Mouse (Mus musculus) induced T-regulatory cell, adult 2 months (primary cell): ENCODE measurements at regions not wholly inside any gene's neighbourhood (a gene's known extent, or its start where the extent isn't known, plus 50 kb on each side); places are given as distances from the start of the nearest gene placed in this dataset.

Experiments
- DNase-seq: peaks from one replicate; pipeline ENCODE4 v3.0.0-alpha.2; 2012; ENCODE audit warnings: low read depth

DNA sequence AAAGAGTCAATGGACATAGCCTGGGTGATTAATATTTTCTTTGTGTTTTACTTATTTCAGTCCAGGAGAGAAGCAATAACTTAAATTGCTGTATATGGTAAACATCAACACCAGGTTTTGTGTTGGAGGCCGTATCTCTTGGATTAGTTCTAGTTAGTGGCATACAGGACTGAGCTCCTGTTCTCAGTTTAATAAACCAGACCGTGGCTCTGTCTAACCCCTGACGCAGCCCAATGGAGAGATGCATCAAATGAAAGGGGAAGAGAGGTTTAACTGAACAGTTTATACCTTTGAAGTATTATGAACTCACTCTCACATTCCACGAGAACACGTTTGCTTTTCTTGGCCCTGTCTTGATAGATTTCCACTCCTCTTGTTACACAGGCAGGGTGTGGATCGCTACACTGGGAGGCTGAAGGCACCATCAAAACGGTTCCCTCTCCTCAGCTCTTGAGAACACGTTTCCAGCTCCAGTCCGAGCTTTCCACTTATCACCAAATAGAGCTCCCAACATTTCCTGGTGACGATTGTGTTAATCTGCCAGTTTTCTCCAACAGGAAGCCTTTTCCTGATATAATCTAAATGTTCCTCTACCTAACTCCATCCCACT, 54.0 kb upstream of the Cerkl start:
- no peak for DNase-seq

- no peak for DNase-seq
These were observed 54.5 kb upstream of the Cerkl start for GRCm38 (mm10) chr2:79511108-79511507.

DNA sequence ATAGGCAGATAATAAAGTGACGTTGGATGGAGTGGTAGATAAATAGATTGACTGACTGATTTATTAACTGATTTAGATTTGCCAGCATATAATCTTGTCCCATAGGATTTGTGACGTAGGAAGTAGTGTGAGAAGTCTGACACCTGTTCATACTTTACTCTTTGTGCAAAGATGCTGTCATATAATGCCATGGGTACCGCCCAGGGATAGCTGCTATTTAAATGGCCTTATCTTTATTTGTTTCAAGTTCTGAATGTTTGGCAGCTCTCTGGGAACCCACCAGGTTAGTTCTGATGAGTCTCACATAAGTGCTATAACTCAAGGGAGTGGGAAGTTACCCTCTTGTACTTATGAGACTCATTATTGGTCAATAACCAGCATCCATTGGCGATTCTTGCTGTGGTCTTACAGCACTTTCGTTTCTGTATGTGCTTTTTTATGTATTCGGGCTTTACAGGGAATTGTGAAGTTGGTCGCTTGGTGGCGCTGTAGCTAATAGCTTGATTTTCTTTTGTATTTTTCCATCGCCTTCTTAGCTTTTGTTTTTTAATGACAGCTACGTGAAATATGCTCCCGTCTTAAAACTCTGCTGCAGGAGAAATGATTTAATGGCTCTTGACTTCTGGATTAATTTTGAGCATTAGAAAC, 55.2 kb upstream of the Cerkl start:
- peak; percentile 72 for DNase-seq

DNA sequence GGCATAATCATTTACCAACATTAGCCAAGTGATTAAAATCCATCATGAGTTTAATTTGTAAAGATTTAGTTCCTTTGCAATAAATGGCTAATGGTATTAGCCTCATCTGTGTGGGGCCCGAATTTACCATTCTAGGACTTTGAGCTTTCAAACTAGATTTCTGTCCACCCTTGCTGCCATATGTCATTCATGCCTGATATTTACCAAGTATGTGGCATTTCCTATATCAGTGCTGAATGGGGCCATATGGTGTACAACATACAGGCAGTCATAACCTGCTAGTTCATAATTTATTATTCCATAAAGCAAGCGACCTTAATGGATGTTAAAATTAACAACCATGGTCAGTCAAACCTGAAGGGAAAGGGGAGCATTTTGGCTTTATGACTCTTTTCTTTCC, 55.8 kb upstream of the Cerkl start:
- no peak for DNase-seq

GRCm38 (mm10) chr2:79513726-79514125, 57.1 kb upstream of the Cerkl start:
- no peak for DNase-seq

GRCm38 (mm10) chr2:79518046-79518750, 61.6 kb upstream of the Cerkl start:
- DNase-seq: no peak

DNA sequence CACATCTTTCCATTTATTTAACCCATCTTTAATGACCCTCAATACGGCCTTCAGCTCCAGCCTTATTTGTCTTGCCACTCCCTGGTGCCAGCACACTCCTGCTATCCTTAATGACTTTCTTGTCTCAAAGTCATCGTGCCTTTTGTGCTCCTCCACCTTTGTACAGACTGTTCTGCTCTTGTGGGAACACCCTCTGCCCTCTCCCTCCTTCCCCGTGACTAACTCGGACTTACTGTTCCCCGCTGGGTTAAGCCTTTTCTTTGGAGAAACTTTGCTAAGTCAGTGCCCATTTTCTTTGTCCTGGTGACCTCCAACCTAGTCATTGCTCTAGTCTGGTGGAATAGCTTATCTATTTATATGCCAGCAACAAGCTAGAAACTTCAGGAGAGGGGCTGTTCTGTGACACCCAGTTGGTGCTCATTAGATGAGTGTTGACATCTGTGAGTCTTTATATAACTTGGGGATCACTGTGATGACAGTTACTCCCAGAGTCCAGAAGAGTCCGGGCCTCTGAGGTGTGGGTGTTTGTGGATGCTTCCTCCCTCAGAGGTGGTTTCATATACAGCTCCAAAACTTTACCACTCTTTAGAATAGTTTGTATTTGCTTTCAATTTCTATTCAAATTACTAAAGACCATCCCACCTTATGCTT, 63.3 kb upstream of the Cerkl start:
- no peak for DNase-seq

- no peak for DNase-seq
These were observed 66.9 kb upstream of the Cerkl start for GRCm38 (mm10) chr2:79523441-79523840.

- no peak for DNase-seq
These were observed 70.9 kb upstream of the Cerkl start for GRCm38 (mm10) chr2:79527529-79527928.

DNA sequence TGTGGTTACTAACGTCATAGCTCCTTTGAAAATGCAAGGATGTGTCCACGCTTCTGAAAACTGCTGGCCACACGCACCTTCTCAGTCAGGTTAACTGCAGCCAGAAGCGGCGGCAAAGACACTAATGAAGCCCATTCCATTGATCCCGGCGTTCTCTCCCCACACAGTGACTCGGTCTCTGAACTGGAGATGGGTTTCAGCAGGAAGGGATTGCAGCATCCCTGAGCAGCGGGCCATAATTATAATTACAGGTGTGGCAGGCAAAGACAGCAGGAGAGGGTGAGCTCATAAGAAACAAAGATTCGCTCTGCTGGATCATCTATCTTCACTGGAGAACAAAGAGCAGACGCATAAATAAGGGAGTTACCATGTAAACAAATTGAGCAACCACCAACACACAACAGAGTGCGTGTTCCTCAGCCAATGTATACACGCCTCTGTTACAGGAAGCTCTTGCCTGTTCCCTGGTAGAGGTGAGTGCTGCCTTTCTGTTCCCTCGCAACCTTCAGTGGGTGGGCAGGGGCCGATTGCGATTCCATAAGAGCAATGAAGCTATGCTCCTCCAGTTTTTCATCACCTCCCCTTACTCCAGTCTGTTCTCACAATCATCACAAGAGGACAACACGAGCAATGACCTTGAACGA, 71.9 kb upstream of the Cerkl start:
- DNase-seq: no peak

DNA sequence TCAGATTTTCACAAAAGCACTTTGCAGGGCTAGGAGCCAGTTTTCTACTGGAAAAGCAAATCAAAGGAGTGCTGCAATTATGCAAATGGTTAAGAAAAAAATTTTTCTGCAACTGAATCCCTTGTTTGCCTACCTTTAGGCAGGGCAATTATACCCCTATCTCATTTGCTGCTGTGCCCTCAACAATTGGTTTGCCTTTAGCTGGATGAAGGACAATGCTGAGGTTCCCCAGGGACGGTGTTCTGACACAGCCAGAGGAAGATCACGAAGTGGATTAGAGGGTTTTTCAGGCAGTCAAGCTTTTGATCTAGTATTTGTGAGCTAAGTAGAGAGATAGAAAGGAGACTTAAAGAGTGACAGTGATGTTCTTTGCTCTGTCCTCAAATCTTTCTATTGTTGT, 72.6 kb upstream of the Cerkl start:
- no peak for DNase-seq

DNA sequence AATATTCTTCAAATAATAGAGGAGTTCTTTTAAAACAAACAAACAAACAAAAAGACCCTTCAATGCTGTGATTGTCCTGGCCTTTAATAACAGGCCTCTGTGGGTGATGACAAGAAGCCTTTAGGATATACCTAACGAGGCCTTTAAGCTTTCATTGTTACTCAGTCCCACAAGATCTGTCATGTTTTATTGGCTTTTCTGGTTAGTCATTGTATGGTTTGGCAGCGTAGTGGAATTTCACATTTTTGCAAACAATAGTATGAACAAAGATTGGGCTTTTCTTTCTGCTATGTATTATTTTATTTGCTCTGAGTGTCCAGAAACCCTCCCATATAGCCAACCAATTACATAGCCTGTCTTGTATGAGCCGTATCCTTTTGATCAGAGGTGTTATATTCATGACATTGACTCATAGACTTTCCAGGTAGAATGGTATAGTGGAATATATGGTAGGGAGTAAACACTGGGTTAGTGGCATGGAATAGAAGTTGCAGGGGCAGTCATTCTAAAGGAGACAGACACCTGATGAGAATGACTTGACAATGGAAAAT, 76.1 kb upstream of the Cerkl start:
- no peak for DNase-seq

DNA sequence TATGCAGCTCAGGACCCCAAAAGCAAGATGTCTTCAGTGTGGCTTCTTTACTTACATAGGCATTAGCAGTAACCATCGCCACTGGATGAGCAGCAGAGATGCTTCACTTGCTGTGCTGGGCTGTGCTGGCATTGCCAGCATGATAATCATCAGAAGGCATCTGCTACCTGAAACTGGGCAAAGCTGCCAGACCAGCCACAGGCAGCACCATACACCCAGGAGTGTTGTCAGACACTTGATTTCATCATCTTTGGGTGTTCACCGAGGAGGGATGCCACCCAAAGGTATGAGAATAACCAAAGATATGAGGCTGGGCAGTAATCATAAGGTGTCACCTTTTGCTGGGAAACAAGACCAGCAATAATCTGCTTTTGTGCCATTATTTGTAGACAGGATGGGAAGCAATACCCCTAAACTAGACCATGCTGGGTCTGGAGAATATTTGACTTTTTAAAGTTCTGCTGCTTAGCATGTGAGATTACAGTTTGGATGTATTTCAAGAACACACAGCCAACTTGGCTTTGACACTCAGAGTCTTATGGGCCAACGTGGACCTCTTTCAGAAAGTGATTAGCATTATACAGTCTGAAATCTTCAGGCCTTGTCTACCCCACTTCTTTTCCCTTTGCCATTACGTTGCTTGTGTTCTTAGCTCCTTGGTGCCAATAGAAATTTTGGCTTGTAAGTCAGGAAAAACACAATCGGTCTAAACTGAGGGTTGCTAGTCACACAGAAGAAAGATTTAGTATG, 80.7 kb upstream of the Cerkl start:
- no peak for DNase-seq

- DNase-seq: no peak
These were observed 83.8 kb upstream of the Cerkl start for GRCm38 (mm10) chr2:79540384-79540783.

- no peak for DNase-seq
These were observed 85.8 kb upstream of the Cerkl start for GRCm38 (mm10) chr2:79542191-79542980.

GRCm38 (mm10) chr2:79543456-79543855, 86.9 kb upstream of the Cerkl start:
- DNase-seq: no peak

- DNase-seq: no peak
These were observed 87.6 kb upstream of the Cerkl start for GRCm38 (mm10) chr2:79543948-79544792.

- no peak for DNase-seq
These were observed 88.2 kb upstream of the Cerkl start for GRCm38 (mm10) chr2:79544793-79545260.

DNA sequence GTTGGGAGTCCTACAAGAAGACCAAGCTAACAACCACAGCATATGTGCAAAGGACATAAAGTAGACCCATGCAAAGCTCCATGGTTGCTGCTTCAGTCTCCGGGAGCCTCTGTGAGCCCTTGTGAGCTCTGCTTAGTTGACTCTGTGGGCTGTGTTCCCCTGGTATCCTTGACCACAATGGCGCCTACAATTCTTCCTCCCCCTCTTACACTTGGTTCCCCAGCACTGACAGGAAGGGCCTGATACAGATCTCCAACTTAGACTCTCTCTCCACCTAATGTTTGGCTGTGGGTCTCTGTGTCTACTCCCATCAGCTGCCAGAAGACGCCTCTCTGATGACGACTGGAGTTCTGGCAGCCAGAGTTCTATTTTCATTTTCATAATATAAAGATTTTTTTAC, 88.9 kb upstream of the Itprid2 start:
- no peak for DNase-seq

GRCm38 (mm10) chr2:79547284-79547683, 87.9 kb upstream of the Itprid2 start:
- no peak for DNase-seq
